Mouse (Mus musculus) spleen, adult 12 weeks (tissue): ENCODE data around the gene Gm20388.

Experiments used
- DNase-seq: peaks from one replicate; pipeline ENCODE4 v3.0.0; 2022; ENCODE audit warnings: low spot score

The Gm20388 gene

GRCm38 (mm10) chr8:122851692-122852545 lies 2941.3 kb downstream of the Gm20388 start:
- DNase-seq, result no peak

GRCm38 (mm10) chr8:122852546-122852905 lies 2941.9 kb downstream of the Gm20388 start:
- DNase-seq, result no peak

- DNase-seq, result no peak
Observed at GRCm38 (mm10) chr8:122853340-122853771, 2942.7 kb downstream of the Gm20388 start.

GRCm38 (mm10) chr8:122854388-122854787 lies 2943.7 kb downstream of the Gm20388 start:
- DNase-seq, result no peak

- no peak for DNase-seq
Observed at GRCm38 (mm10) chr8:122855123-122855522, 2944.5 kb downstream of the Gm20388 start.

- no peak for DNase-seq
Observed at GRCm38 (mm10) chr8:122856288-122856687, 2945.6 kb downstream of the Gm20388 start.

- no peak for DNase-seq
Observed at GRCm38 (mm10) chr8:122859843-122860242, 2949.2 kb downstream of the Gm20388 start.

- no peak for DNase-seq
Observed at GRCm38 (mm10) chr8:122864719-122865129, 2954.1 kb downstream of the Gm20388 start.

- no peak for DNase-seq
Observed at GRCm38 (mm10) chr8:122865441-122865840, 2954.8 kb downstream of the Gm20388 start.

GRCm38 (mm10) chr8:122866231-122866630 lies 2955.6 kb downstream of the Gm20388 start:
- DNase-seq, result no peak

GRCm38 (mm10) chr8:122867982-122868381 lies 2957.3 kb downstream of the Gm20388 start:
- DNase-seq, result no peak

- DNase-seq, result peak; percentile 68
Observed at GRCm38 (mm10) chr8:122870377-122870863, 2959.8 kb downstream of the Gm20388 start.

- DNase-seq, result no peak
Observed at GRCm38 (mm10) chr8:122871663-122872062, 2961.0 kb downstream of the Gm20388 start.

GRCm38 (mm10) chr8:122873171-122873570 lies 2962.5 kb downstream of the Gm20388 start:
- no peak for DNase-seq

- no peak for DNase-seq
Observed at GRCm38 (mm10) chr8:122875186-122875585, 2964.5 kb downstream of the Gm20388 start.

GRCm38 (mm10) chr8:122878231-122878630 lies 2967.6 kb downstream of the Gm20388 start:
- DNase-seq, result no peak

GRCm38 (mm10) chr8:122880302-122880701 lies 2969.7 kb downstream of the Gm20388 start:
- DNase-seq, result no peak

GRCm38 (mm10) chr8:122883671-122884070 lies 2973.0 kb downstream of the Gm20388 start:
- DNase-seq, result no peak

- DNase-seq, result no peak
Observed at GRCm38 (mm10) chr8:122891440-122891839, 2980.8 kb downstream of the Gm20388 start.

- no peak for DNase-seq
Observed at GRCm38 (mm10) chr8:122893451-122893850, 2982.8 kb downstream of the Gm20388 start.

GRCm38 (mm10) chr8:122896317-122896716 lies 2985.7 kb downstream of the Gm20388 start:
- no peak for DNase-seq

- DNase-seq, result no peak
Observed at GRCm38 (mm10) chr8:122897200-122897599, 2986.6 kb downstream of the Gm20388 start.

- DNase-seq, result no peak
Observed at GRCm38 (mm10) chr8:122898018-122898417, 2987.4 kb downstream of the Gm20388 start.

- no peak for DNase-seq
Observed at GRCm38 (mm10) chr8:122898473-122898872, 2987.8 kb downstream of the Gm20388 start.
